Mouse (Mus musculus) embryonic facial prominence, embryonic 13.5 days (tissue): ENCODE measurements around the gene Ccnjl. TPM values are rescaled to one million over a fixed set of nuclear protein-coding genes. Genes with fewer than 3 reads are reported as not detected.
A peak's percentile ranks its signal among the peaks of the same experiment; 100 is the strongest.

Experiments
- ATAC-seq: fragments of 200-750 bp; cut with Nextera tagmentation; 2 replicates; pipeline ENCODE4 v1.8.0; 2017; ENCODE audit warnings: low read depth; ENCODE audit not compliant: insufficient number of reproducible peaks, insufficient read depth, low FRiP score, low TSS enrichment
- H3K27ac ChIP-seq: fragments of 300-500 bp; sonication (generic); 2 replicates; pipeline ENCODE4 v1.5.1; 2015; ENCODE audit warnings: moderate library complexity, mild to moderate bottlenecking, inconsistent platforms
- H3K27me3 ChIP-seq: fragments of 300-500 bp; sonication (generic); 2 replicates; pipeline ENCODE4 v1.6.1; 2015; ENCODE audit warnings: mild to moderate bottlenecking, inconsistent platforms
- H3K36me3 ChIP-seq: fragments of 300-500 bp; sonication (generic); 2 replicates; pipeline ENCODE4 v1.6.1; 2015; ENCODE audit warnings: mild to moderate bottlenecking, inconsistent platforms
- H3K4me1 ChIP-seq: fragments of 300-500 bp; sonication (generic); 2 replicates; pipeline ENCODE4 v1.6.1; 2015; ENCODE audit warnings: inconsistent platforms
- H3K4me2 ChIP-seq: fragments of 300-500 bp; sonication (generic); 2 replicates; pipeline ENCODE4 v1.6.1; 2015; ENCODE audit warnings: moderate library complexity, mild to moderate bottlenecking, inconsistent platforms
- H3K4me3 ChIP-seq: fragments of 300-500 bp; sonication (generic); 2 replicates; pipeline ENCODE4 v1.5.1; 2015; ENCODE audit warnings: mild to moderate bottlenecking, inconsistent platforms
- H3K9ac ChIP-seq: fragments of 300-500 bp; sonication (generic); 2 replicates; pipeline ENCODE4 v1.6.1; 2015; ENCODE audit warnings: mild to moderate bottlenecking, inconsistent platforms
- H3K9me3 ChIP-seq: fragments of 300-500 bp; sonication (generic); 2 replicates; pipeline ENCODE4 v1.6.1; 2016; ENCODE audit warnings: inconsistent platforms
- WGBS: fragments of 180-500 bp; shearing (Covaris S2); methylation state at CpG from one replicate; pipeline ENCODE4 v1.1.7; 2015; ENCODE audit warnings: mixed read lengths; 5-methylcytosine and 5-hydroxymethylcytosine counted together
- polyA plus RNA-seq: library from polyadenylated mRNA; unstranded; fragments of >200 nt; fragmentation: Nextera tagmentation; extraction: Ambion mirVana; gene quantifications from 2 replicates; pipeline ENCODE4 v1.2.1, GENCODE M21; 2015

The Ccnjl gene
- polyA plus RNA-seq, 1 experiment from 2014 or later, result 14.2 TPM

DNA sequence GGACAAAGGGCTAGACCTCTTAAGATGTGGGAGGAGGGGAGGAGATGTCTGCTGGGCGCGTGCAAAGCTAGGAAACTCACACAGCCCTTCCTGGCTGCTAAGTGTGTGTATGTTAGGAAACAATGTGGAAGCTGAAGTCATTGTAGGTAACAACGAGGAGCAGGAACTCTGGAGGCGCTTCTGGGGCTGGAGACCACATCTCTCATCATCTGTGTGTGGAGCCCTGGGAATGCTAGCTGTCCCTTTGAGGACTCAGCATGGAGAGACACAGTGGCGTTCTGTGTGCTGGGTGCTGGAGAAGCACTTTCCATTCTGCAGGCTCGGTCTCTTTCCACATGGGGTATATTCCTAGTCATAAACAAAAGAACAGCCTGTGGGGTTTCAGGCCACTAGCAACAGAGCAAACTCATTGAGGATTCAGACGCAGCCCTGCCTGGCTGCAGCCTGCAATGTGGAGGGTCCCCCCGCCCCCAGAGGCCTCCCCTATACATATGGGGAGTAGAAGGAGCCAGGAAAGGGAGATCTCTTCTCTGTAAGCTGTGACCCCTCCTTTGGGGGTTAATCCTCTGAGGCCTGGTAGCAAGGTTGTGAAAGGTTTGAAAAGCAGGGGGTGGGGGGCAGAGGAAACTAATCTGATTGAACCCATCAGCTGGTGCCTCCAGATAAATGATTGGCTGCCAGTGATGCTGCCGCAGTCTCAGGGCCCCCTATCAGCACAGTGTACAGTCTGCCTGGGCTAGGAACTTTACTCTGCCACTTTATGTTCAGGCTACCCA, 47.0 kb downstream of the Ccnjl start:
- Histone ChIP-seq H3K9me3 (no peaks in the 10 kb centered on the region), H3K4me3 (no peak overlapping the region), H3K27ac (peak overlapping the region; percentile 76), H3K9ac (peak overlapping the region; percentile 44; the same call in 1 of the 2 replicates), H3K4me1 (peaks cover 17% of the 10 kb centered on the region), H3K27me3 (no peaks in the 10 kb centered on the region), H3K4me2 (peak overlapping the region; percentile 27), H3K36me3 (peaks cover 18% of the 10 kb centered on the region)
- 11% methylated on average over 9 of the region's 9 CpGs for WGBS
- ATAC-seq, result no peak

DNA sequence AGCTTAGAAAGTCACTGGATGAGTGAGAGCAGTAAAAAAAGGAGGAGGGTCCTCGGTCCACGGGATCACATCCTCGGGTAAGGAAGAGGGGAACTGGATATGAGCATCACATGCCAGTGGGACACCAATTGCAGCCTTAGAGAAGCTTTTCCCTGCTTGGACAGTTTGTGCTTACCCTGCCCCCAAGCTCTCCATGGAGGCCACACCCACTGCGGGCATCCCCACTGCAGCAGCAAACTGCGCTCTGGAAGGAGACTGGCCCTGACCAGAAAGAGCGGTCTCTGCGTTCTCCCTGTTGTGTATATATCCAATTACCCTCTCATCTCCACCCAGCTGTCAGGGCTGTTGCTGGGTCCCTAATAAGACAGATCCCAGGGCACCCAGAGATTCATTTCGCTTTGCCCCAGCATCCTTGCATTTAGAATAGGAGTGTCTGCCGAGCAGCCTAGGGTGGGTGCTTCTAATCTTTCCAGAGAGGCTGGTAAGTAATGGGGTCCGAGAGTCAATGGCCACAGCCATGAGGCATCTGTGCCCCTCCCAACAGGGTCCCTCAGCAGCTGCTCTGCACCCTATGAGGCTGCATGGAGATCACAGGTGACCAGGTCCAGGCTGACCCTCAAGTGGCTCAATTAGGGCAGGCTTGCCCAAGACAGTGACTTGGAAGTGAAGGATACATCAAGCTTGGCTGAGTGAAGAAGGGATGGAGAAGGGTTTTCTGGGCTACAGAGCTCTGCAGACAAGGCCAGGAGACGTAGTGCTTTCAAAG, 49.3 kb downstream of the Ccnjl start:
- peaks cover 27% of the 10 kb centered on the region for H3K36me3 ChIP-seq
- no peak overlapping the region for H3K4me2 ChIP-seq
- no peak; the same call in 1 of the 2 replicates for ATAC-seq
- no peaks in the 10 kb centered on the region for H3K9me3 ChIP-seq
- no peaks in the 10 kb centered on the region for H3K27me3 ChIP-seq
- peaks cover 14% of the 10 kb centered on the region for H3K4me1 ChIP-seq
- H3K4me3 ChIP-seq, result no peak overlapping the region
- H3K27ac ChIP-seq, result no peak overlapping the region
- no peak overlapping the region for H3K9ac ChIP-seq
- WGBS, result 48% methylated on average over 11 of the region's 11 CpGs

- no peaks in the 10 kb centered on the region for H3K27me3 ChIP-seq
- ATAC-seq, result no peak
- WGBS, result 93% methylated on average over 22 of the region's 22 CpGs
- H3K9me3 ChIP-seq, result no peaks in the 10 kb centered on the region
- no peak overlapping the region for H3K4me2 ChIP-seq
- H3K9ac ChIP-seq, result no peak overlapping the region
- no peaks in the 10 kb centered on the region; the same call in 1 of the 2 replicates for H3K4me1 ChIP-seq
- peaks cover 61% of the 10 kb centered on the region for H3K36me3 ChIP-seq
- no peak overlapping the region for H3K27ac ChIP-seq
- no peak overlapping the region for H3K4me3 ChIP-seq
These were observed 56.8 kb downstream of the Ccnjl start for GRCm38 (mm10) chr11:43585211-43586005.

DNA sequence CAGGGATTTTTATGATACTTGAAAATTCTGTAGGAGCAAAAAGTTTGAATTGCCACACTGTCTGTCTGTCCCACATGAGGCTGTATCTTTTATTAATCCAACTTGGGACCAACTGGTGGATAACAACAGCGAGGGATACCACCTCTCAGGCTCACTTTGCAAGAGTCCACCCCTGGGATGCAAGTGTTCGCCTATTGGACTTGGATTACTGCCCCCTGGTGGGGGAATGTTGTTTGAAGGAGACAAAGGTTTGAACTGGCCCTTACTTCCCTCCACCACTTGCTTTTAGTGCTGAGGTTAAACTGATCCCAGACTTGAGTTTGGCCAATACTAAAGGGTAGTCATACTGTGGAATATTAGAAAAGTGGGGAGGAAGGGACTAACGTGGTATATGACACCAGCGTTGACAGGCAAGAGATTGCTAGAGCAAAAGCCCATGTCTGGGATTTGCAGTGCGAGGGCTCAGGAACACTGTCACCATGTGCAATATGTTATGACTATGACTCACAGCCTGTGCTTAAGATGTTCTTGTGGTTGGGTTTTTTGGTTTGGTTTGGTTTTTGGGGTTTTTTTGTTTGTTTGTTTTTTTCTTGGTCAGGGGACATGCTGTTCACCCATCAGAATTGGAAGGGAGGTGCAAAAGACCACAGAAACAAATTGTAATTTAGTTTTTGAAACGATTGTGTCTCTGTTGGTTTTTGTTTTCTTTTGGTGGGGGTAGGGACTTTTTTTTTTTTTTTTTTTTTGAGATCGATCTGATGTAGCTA, 57.9 kb downstream of the Ccnjl start, which contains the start of gene 4933415A04Rik:
Gene 4933415A04Rik, plus strand, starts transcription at position 717 of the 767 bp plus-strand sequence.
- H3K9me3 ChIP-seq, result no peaks in the 10 kb centered on the region
- H3K4me1 ChIP-seq, result no peaks in the 10 kb centered on the region; the same call in 1 of the 2 replicates
- no peak within 1 kb of the TSS for H3K27ac ChIP-seq
- H3K4me2 ChIP-seq, result no peak within 1 kb of the TSS
- peaks cover 50% of the 10 kb centered on the region for H3K36me3 ChIP-seq
- 69% methylated on average over 7 of the region's 7 CpGs for WGBS
- H3K27me3 ChIP-seq, result no peaks in the 10 kb centered on the region
- H3K9ac ChIP-seq, result no peak within 1 kb of the TSS
- H3K4me3 ChIP-seq, result no peak within 1 kb of the TSS
- no peak for ATAC-seq

DNA sequence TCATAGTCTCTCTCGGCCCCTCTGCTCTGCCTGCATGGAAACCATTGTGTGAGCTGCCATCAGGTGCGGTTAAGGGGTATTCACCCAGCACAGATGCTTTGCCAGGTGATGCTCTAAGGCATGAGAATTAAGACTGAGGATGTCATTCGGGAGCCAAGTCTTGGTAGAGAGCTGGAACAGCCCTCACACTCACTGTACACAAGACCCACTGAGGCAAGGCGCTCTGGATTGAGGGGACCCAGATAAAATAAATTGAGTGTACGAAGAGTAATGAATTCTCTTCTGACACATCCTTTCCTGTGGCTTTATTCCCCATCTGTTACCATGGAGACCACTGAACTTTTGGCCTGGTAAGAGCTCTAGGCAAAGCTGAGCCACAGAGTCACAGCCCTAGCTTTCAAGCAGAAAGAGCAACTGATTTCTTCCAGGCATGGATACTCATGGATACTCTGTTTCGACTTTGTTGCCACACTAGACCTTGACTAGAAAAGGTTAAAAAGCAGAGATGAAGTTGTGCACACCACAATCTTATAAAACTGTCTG, 61.0 kb downstream of the Ccnjl start:
- peaks cover 32% of the 10 kb centered on the region for H3K36me3 ChIP-seq
- no peak for ATAC-seq

GRCm38 (mm10) chr11:43601440-43601839, 72.9 kb downstream of the Ccnjl start, which contains the start of gene Fabp6:
TSS of gene Fabp6 (minus strand) at chr11:43601540.
- Histone ChIP-seq H3K27me3 (no peaks in the 10 kb centered on the region), H3K4me1 (no peaks in the 10 kb centered on the region), H3K9me3 (no peaks in the 10 kb centered on the region), H3K27ac (no peak within 1 kb of the TSS), H3K4me2 (no peak within 1 kb of the TSS), H3K9ac (no peak within 1 kb of the TSS), H3K36me3 (no peaks in the 10 kb centered on the region), H3K4me3 (no peak within 1 kb of the TSS)
- WGBS, result 80% methylated on average over 5 of the region's 5 CpGs
- ATAC-seq, result no peak

More for the DNA sequence above, 61.0 kb downstream of the Ccnjl start:
- H3K9ac ChIP-seq, result no peak overlapping the region
- WGBS, result 76% methylated on average over 6 of the region's 6 CpGs
- H3K4me2 ChIP-seq, result no peak overlapping the region
- H3K4me3 ChIP-seq, result no peak overlapping the region
- H3K9me3 ChIP-seq, result no peaks in the 10 kb centered on the region
- no peaks in the 10 kb centered on the region for H3K27me3 ChIP-seq
- H3K4me1 ChIP-seq, result no peaks in the 10 kb centered on the region; the same call in 1 of the 2 replicates
- H3K27ac ChIP-seq, result no peak overlapping the region

GRCm38 (mm10) chr11:43604207-43604606, 75.6 kb downstream of the Ccnjl start:
- H3K9ac ChIP-seq, result no peak overlapping the region
- no peak overlapping the region for H3K4me2 ChIP-seq
- H3K27me3 ChIP-seq, result no peaks in the 10 kb centered on the region
- no peak overlapping the region for H3K27ac ChIP-seq
- ATAC-seq, result no peak
- H3K4me3 ChIP-seq, result no peak overlapping the region
- no peaks in the 10 kb centered on the region for H3K36me3 ChIP-seq
- no peaks in the 10 kb centered on the region for H3K4me1 ChIP-seq
- H3K9me3 ChIP-seq, result no peaks in the 10 kb centered on the region
- 90% methylated on average over 2 of the region's 2 CpGs for WGBS

DNA sequence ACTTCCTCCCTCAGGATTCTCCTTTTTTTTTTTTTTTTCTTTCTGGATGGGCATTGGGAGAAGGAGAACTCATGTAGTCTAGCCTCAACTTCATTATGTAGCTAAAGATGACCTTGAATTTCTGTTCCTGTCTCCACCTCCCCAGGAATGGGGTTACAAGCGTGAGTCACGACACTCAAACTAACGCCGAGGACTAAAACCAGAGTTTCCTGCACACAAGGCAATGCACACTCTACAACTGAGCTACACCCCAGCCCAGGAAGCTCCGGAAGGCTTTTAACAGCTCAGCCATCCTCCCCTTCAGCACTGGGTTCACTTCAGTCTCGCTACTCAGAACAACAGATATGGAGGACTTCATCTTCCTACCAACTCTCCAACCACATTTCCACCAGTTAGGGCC, 76.3 kb downstream of the Ccnjl start:
- no peak overlapping the region for H3K9ac ChIP-seq
- 91% methylated on average over 6 of the region's 6 CpGs for WGBS

DNA sequence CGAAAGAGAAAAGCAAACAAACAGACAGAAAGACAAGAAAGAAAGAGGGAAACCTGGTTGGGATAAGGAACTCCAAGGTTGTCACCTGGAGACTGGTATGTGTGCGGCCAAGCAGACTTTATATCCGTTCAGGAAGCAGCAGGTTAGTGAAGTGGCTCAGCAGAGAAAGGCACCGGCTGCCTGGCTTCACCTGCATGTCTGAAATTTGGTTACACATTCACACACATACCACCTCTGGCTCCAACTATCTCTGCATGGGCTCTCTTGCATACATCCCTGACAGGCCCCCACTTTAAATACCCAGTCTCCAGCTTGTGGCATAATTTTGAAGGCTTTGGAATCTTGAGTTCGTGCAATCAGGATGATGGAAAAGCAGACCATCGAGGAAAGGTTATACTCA, 77.3 kb downstream of the Ccnjl start:
- Histone ChIP-seq H3K4me2 (no peak overlapping the region), H3K9me3 (no peaks in the 10 kb centered on the region), H3K9ac (no peak overlapping the region), H3K27ac (no peak overlapping the region), H3K27me3 (no peaks in the 10 kb centered on the region), H3K36me3 (no peaks in the 10 kb centered on the region), H3K4me3 (no peak overlapping the region), H3K4me1 (no peaks in the 10 kb centered on the region)
- ATAC-seq, result no peak
- 84% methylated on average over 6 of the region's 6 CpGs for WGBS

More for the DNA sequence above, 76.3 kb downstream of the Ccnjl start:
- Histone ChIP-seq H3K4me2 (no peak overlapping the region), H3K36me3 (no peaks in the 10 kb centered on the region), H3K4me1 (no peaks in the 10 kb centered on the region), H3K9me3 (no peaks in the 10 kb centered on the region), H3K27ac (no peak overlapping the region), H3K27me3 (no peaks in the 10 kb centered on the region), H3K4me3 (no peak overlapping the region)
- ATAC-seq, result no peak

DNA sequence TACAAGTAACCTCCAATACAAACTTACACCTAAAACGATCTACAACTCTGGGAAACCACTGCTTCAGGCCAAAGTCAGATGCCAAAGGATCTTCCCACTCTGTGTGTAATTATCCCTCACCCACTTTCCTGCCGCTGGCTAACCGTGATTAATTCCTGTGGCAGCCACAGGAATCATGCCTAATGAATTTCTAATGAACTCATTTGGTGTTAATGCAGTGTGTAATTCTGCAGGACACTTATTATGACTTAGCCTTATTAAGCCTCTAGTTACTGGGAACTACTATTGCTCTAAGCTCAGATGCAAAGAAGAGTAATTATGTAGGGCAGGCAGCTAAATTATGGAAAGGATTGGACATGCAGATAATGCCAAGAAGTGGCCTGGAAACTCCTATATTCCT, 79.9 kb downstream of the Ccnjl start:
- 53% methylated on average over 3 of the region's 3 CpGs for WGBS
- no peaks in the 10 kb centered on the region for H3K9me3 ChIP-seq
- peaks cover 7% of the 10 kb centered on the region for H3K4me1 ChIP-seq
- H3K4me3 ChIP-seq, result no peak overlapping the region
- no peaks in the 10 kb centered on the region for H3K27me3 ChIP-seq
- ATAC-seq, result no peak
- H3K36me3 ChIP-seq, result no peaks in the 10 kb centered on the region
- H3K27ac ChIP-seq, result no peak overlapping the region
- no peak overlapping the region for H3K4me2 ChIP-seq
- H3K9ac ChIP-seq, result no peak overlapping the region
